Mouse (Mus musculus): Measurements from ENCODE around the gene Psmb3. TPM values are rescaled to one million over a fixed set of nuclear protein-coding genes. Genes with fewer than 3 reads are reported as not detected.

The Psmb3 gene
- total and polyA plus RNA-seq, 3 experiments, result 78.3 to 191 (median 93.4) TPM

GRCm38 (mm10) chr11:97697891-97698529 lies 5.2 kb upstream of the Psmb3 start:
- H3K4me3 ChIP-seq (ENCODE audit: low read depth, low read length), result peak overlapping the region; percentile 70; the same call in 1 of the 2 replicates
- peaks cover 15% of the 10 kb centered on the region for H3K9me3 ChIP-seq (replicated peaks)
- peaks cover 77% of the 10 kb centered on the region for H3K27me3 ChIP-seq (ENCODE audit: insufficient read depth, low read length)
- H3K4me1 ChIP-seq (ENCODE audit: insufficient read depth, low read depth, low read length), result peaks cover 48% of the 10 kb centered on the region
- ATAC-seq (ENCODE audit: extremely low read depth, insufficient number of reproducible peaks, low FRiP score, poor library complexity, severe bottlenecking) (no peak), DNase-seq (ENCODE audit: low spot score) (no peak)
- no peaks in the 10 kb centered on the region for H3K36me3 ChIP-seq (replicated peaks)
- no peak for TF ChIP-seq CTCF (IDR thresholded peaks at IDR 0.05; ENCODE audit: low read depth, low read length)
- TF ChIP-seq GATA1 (IDR thresholded peaks at IDR 0.05; ENCODE audit: borderline replicate concordance, low read length), result no peak
- TF ChIP-seq POLR2AphosphoS5 (IDR thresholded peaks at IDR 0.05; ENCODE audit: insufficient replicate concordance, low read depth, low read length), result no peak
- TF ChIP-seq GATA2 (IDR thresholded peaks at IDR 0.05; ENCODE audit: borderline replicate concordance, low read depth, low read length), result no peak
- TF ChIP-seq TAL1 (conservative IDR thresholded peaks at IDR 0.05; ENCODE audit: low read depth, low read length), result no peak

GRCm38 (mm10) chr11:97698741-97699611 lies 4.2 kb upstream of the Psmb3 start:
- peak; percentile 55 for DNase-seq (ENCODE audit: low spot score)
- peaks cover 48% of the 10 kb centered on the region for H3K4me1 ChIP-seq (ENCODE audit: insufficient read depth, low read depth, low read length)
- no peak for TF ChIP-seq POLR2AphosphoS5 (IDR thresholded peaks at IDR 0.05; ENCODE audit: insufficient replicate concordance, low read depth, low read length)
- TF ChIP-seq GATA1 (IDR thresholded peaks at IDR 0.05; ENCODE audit: borderline replicate concordance, low read length), result no peak
- TF ChIP-seq CTCF (IDR thresholded peaks at IDR 0.05; ENCODE audit: low read depth, low read length), result no peak
- no peak for TF ChIP-seq GATA2 (IDR thresholded peaks at IDR 0.05; ENCODE audit: borderline replicate concordance, low read depth, low read length)
- TF ChIP-seq TAL1 (conservative IDR thresholded peaks at IDR 0.05; ENCODE audit: low read depth, low read length), result no peak

GRCm38 (mm10) chr11:97699626-97700002 lies 3.6 kb upstream of the Psmb3 start:
- TF ChIP-seq GATA2 (IDR thresholded peaks at IDR 0.05; ENCODE audit: borderline replicate concordance, low read depth, low read length) (no peak), POLR2AphosphoS5 (IDR thresholded peaks at IDR 0.05; ENCODE audit: insufficient replicate concordance, low read depth, low read length) (no peak), GATA1 (IDR thresholded peaks at IDR 0.05; ENCODE audit: borderline replicate concordance, low read length) (no peak), TAL1 (conservative IDR thresholded peaks at IDR 0.05; ENCODE audit: low read depth, low read length) (no peak), CTCF (IDR thresholded peaks at IDR 0.05; ENCODE audit: low read depth, low read length) (no peak)
- ATAC-seq (ENCODE audit: extremely low read depth, insufficient number of reproducible peaks, low FRiP score, poor library complexity, severe bottlenecking) (no peak), DNase-seq (ENCODE audit: low spot score) (no peak)
- Histone ChIP-seq H3K27me3 (ENCODE audit: insufficient read depth, low read length) (peaks cover 66% of the 10 kb centered on the region), H3K4me1 (ENCODE audit: insufficient read depth, low read depth, low read length) (peaks cover 54% of the 10 kb centered on the region), H3K4me3 (ENCODE audit: low read depth, low read length) (peak overlapping the region; percentile 70; the same call in 1 of the 2 replicates), H3K9me3 (replicated peaks) (peaks cover 15% of the 10 kb centered on the region), H3K36me3 (replicated peaks) (peaks cover 8% of the 10 kb centered on the region)

More at GRCm38 (mm10) chr11:97698741-97699611, 4.2 kb upstream of the Psmb3 start:
- peak overlapping the region; percentile 70 for H3K4me3 ChIP-seq (ENCODE audit: low read depth, low read length)
- peaks cover 72% of the 10 kb centered on the region for H3K27me3 ChIP-seq (ENCODE audit: insufficient read depth, low read length)
- peaks cover 2% of the 10 kb centered on the region for H3K36me3 ChIP-seq (replicated peaks)
- ATAC-seq (ENCODE audit: extremely low read depth, insufficient number of reproducible peaks, low FRiP score, poor library complexity, severe bottlenecking), result no peak
- peaks cover 15% of the 10 kb centered on the region for H3K9me3 ChIP-seq (replicated peaks)

- no peak for DNase-seq (ENCODE audit: low spot score)
- ATAC-seq (ENCODE audit: extremely low read depth, insufficient number of reproducible peaks, low FRiP score, poor library complexity, severe bottlenecking), result no peak
- Histone ChIP-seq H3K4me1 (ENCODE audit: insufficient read depth, low read depth, low read length) (peaks cover 59% of the 10 kb centered on the region), H3K4me3 (ENCODE audit: low read depth, low read length) (peak within 1 kb of the TSS; percentile 70), H3K9me3 (replicated peaks) (peaks cover 15% of the 10 kb centered on the region), H3K36me3 (replicated peaks) (peaks cover 14% of the 10 kb centered on the region), H3K27me3 (ENCODE audit: insufficient read depth, low read length) (peaks cover 60% of the 10 kb centered on the region)
- TF ChIP-seq TAL1 (conservative IDR thresholded peaks at IDR 0.05; ENCODE audit: low read depth, low read length) (no peak), GATA2 (IDR thresholded peaks at IDR 0.05; ENCODE audit: borderline replicate concordance, low read depth, low read length) (no peak), POLR2AphosphoS5 (IDR thresholded peaks at IDR 0.05; ENCODE audit: insufficient replicate concordance, low read depth, low read length) (no peak), CTCF (IDR thresholded peaks at IDR 0.05; ENCODE audit: low read depth, low read length) (no peak), GATA1 (IDR thresholded peaks at IDR 0.05; ENCODE audit: borderline replicate concordance, low read length) (no peak)
Observed at GRCm38 (mm10) chr11:97700003-97700745, 3.0 kb upstream of the Psmb3 start, which contains the start of gene Pcgf2. Pcgf2 (minus strand) TSS chr11:97700497.

GRCm38 (mm10) chr11:97700746-97701580 lies 2.2 kb upstream of the Psmb3 start:
- Histone ChIP-seq H3K9me3 (replicated peaks) (peaks cover 15% of the 10 kb centered on the region), H3K27me3 (ENCODE audit: insufficient read depth, low read length) (peaks cover 53% of the 10 kb centered on the region), H3K36me3 (replicated peaks) (peaks cover 20% of the 10 kb centered on the region), H3K4me1 (ENCODE audit: insufficient read depth, low read depth, low read length) (peaks cover 64% of the 10 kb centered on the region), H3K4me3 (ENCODE audit: low read depth, low read length) (no peak overlapping the region)
- ATAC-seq (ENCODE audit: extremely low read depth, insufficient number of reproducible peaks, low FRiP score, poor library complexity, severe bottlenecking) (no peak), DNase-seq (ENCODE audit: low spot score) (no peak)
- TF ChIP-seq CTCF (IDR thresholded peaks at IDR 0.05; ENCODE audit: low read depth, low read length) (no peak), GATA2 (IDR thresholded peaks at IDR 0.05; ENCODE audit: borderline replicate concordance, low read depth, low read length) (no peak), POLR2AphosphoS5 (IDR thresholded peaks at IDR 0.05; ENCODE audit: insufficient replicate concordance, low read depth, low read length) (no peak), GATA1 (IDR thresholded peaks at IDR 0.05; ENCODE audit: borderline replicate concordance, low read length) (no peak)
